Mouse (Mus musculus): ENCODE results near the gene Hoxa10. TPM values are rescaled to one million over a fixed set of nuclear protein-coding genes. Genes with fewer than 3 reads are reported as not detected.

Gene Hoxa10
- polyA plus RNA-seq, 2 experiments, result 111 to 117 TPM

DNA sequence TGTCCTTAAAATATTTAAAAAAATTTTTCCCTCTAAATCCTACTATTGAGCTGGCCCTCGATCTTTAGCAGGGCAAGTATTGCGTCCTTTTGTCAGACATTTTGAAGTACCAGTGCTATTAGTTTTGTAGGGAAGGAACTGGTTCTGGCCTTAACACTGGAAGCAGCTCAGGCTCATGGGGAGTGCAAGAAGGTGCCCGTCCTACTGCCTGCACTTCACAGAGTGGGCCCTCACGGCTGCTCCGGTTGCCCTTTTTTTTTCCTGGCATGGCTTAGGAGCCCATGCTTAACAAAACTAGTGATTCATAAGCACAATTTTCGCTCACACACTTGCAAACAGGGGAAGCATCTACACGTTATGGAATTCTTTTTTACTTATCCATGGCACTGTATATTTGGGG, 1.7 kb downstream of the Hoxa10 start:
- peaks cover 9% of the 10 kb centered on the region for H3K36me3 ChIP-seq (ENCODE audit: control insufficient read depth, insufficient read depth, low read length)
- no peak for TF ChIP-seq POLR2A (IDR thresholded peaks at IDR 0.05; ENCODE audit: borderline replicate concordance, extremely low read depth, insufficient read depth, insufficient read length)
- H3K4me3 ChIP-seq (replicated peaks; ENCODE audit: low read length), result peak overlapping the region; percentile 90
- peak overlapping the region; percentile 100 for H3K9ac ChIP-seq (ENCODE audit: low read depth, low read length, severe bottlenecking)
- WGBS, result 4% methylated on average over 7 of the region's 7 CpGs
- H3K27me3 ChIP-seq (ENCODE audit: control insufficient read depth, insufficient read depth, low read length), result no peaks in the 10 kb centered on the region
- DNase-seq (ENCODE audit: low spot score) (no peak), ATAC-seq (ENCODE audit: low FRiP score, low read depth) (no peak)
- H3K4me2 ChIP-seq (replicated peaks; ENCODE audit: low read depth, low read length, severe bottlenecking), result peak overlapping the region; percentile 96
- peak overlapping the region; percentile 99 for H3K27ac ChIP-seq (replicated peaks; ENCODE audit: low read depth, low read length)
- peaks cover 39% of the 10 kb centered on the region for H3K4me1 ChIP-seq (ENCODE audit: control insufficient read depth, insufficient read depth, low read length)
- H3K9me3 ChIP-seq (ENCODE audit: control insufficient read depth, low read length), result no peaks in the 10 kb centered on the region

DNA sequence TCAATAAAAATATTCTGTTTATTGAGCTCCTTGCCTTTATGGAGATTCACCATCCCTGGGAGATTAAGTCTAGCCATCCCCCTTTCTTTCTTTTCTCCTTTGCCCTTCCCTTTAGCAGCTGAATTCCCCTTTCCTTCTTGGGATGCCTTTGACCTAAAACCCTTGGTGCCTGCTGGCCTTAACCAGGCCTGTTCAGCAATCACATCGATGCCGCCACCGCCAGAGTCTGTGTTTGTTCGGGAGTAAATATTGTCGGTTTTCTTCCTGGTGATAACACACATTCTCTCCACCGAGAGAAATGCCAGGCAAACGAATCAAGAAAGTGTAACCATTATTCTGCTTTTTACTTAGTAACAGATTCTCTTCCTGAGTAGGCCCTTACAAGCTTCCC, 2.5 kb downstream of the Hoxa10 start:
- peak overlapping the region; percentile 99 for H3K27ac ChIP-seq (replicated peaks; ENCODE audit: low read depth, low read length)
- peaks cover 31% of the 10 kb centered on the region for H3K4me1 ChIP-seq (ENCODE audit: control insufficient read depth, insufficient read depth, low read length)
- no peaks in the 10 kb centered on the region for H3K27me3 ChIP-seq (ENCODE audit: control insufficient read depth, insufficient read depth, low read length)
- H3K9me3 ChIP-seq (ENCODE audit: control insufficient read depth, low read length), result no peaks in the 10 kb centered on the region
- ATAC-seq (ENCODE audit: low FRiP score, low read depth) (no peak), DNase-seq (ENCODE audit: low spot score) (no peak)
- TF ChIP-seq POLR2A (IDR thresholded peaks at IDR 0.05; ENCODE audit: borderline replicate concordance, extremely low read depth, insufficient read depth, insufficient read length), result no peak
- H3K9ac ChIP-seq (ENCODE audit: low read depth, low read length, severe bottlenecking), result peak overlapping the region; percentile 100
- peak overlapping the region; percentile 96 for H3K4me2 ChIP-seq (replicated peaks; ENCODE audit: low read depth, low read length, severe bottlenecking)
- 7% methylated on average over 7 of the region's 7 CpGs for WGBS
- H3K36me3 ChIP-seq (ENCODE audit: control insufficient read depth, insufficient read depth, low read length), result peaks cover 17% of the 10 kb centered on the region
- peak overlapping the region; percentile 90 for H3K4me3 ChIP-seq (replicated peaks; ENCODE audit: low read length)

DNA sequence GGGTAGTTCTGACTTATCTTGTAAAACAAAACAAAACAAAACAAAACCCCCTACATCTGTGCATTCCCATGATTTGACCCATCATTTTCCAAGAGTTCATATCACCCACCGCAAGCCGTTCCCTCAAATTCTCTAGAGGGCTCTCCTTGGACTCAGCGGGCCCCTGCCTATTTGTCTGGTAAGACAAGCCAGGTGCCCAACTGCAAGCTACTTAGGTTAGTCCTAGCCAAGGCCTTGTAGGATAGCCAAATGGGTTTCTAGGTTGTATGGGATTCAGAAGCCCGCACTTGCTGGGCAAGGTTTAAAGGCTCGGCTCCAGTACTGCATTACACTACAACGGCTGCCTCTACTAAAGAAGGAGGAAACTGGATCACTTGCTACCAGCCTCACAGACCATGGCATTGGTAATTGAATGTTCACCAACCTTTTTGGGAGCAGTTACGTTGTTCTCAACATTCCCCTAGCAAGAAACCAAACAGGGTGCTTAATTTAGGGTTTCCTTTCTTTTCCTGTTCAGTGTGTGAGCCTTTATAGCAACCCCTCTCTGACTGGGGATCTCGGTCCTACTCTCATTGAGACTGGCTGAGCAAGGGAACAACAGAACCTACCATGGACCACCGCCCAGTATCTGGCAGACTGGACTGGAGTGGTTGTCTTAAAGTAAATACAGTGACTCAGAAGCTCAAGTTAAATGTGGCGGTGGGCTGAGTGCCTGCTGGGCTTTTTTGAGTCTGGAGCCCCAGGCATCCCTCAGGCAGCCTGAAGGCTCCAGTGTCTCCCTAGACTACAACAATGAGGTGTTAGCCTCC, 3.1 kb downstream of the Hoxa10 start:
- H3K4me2 ChIP-seq (replicated peaks; ENCODE audit: low read depth, low read length, severe bottlenecking), result peak overlapping the region; percentile 96
- DNase-seq (ENCODE audit: low spot score) (no peak), ATAC-seq (ENCODE audit: low FRiP score, low read depth) (no peak)
- peak overlapping the region; percentile 100 for H3K9ac ChIP-seq (ENCODE audit: low read depth, low read length, severe bottlenecking)
- peak overlapping the region; percentile 99 for H3K27ac ChIP-seq (replicated peaks; ENCODE audit: low read depth, low read length)
- H3K4me1 ChIP-seq (ENCODE audit: control insufficient read depth, insufficient read depth, low read length), result peaks cover 25% of the 10 kb centered on the region
- no peak for TF ChIP-seq POLR2A (IDR thresholded peaks at IDR 0.05; ENCODE audit: borderline replicate concordance, extremely low read depth, insufficient read depth, insufficient read length)
- peaks cover 20% of the 10 kb centered on the region for H3K36me3 ChIP-seq (ENCODE audit: control insufficient read depth, insufficient read depth, low read length)
- 8% methylated on average over 10 of the region's 10 CpGs for WGBS
- peak overlapping the region; percentile 90 for H3K4me3 ChIP-seq (replicated peaks; ENCODE audit: low read length)
- H3K27me3 ChIP-seq (ENCODE audit: control insufficient read depth, insufficient read depth, low read length), result no peaks in the 10 kb centered on the region
- H3K9me3 ChIP-seq (ENCODE audit: control insufficient read depth, low read length), result no peaks in the 10 kb centered on the region

DNA sequence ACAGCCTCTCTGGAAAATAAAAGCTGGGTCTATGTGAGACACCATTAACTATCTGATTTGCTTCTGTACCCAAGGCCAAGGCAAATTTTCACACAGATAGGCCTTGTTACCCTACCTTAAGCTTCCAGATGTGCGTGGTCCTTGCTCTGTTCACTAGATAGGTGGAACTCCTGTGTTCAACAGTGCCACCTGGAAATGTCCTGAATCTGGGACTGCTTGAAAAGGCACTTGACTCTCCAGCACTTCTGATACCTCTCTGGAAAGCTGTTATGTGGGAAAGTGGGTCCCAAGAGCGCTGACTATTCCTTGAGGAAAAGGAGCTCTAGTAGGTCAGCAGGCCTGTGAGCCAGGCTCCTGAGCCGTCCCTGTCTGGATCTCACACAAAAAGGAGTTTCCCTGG, 3.8 kb downstream of the Hoxa10 start:
- peak overlapping the region; percentile 90 for H3K4me3 ChIP-seq (replicated peaks; ENCODE audit: low read length)
- peak overlapping the region; percentile 100 for H3K9ac ChIP-seq (ENCODE audit: low read depth, low read length, severe bottlenecking)
- H3K27ac ChIP-seq (replicated peaks; ENCODE audit: low read depth, low read length), result peak overlapping the region; percentile 99
- ATAC-seq (ENCODE audit: low FRiP score, low read depth), result no peak
- no peak for DNase-seq (ENCODE audit: low spot score)
- H3K36me3 ChIP-seq (ENCODE audit: control insufficient read depth, insufficient read depth, low read length), result peaks cover 28% of the 10 kb centered on the region
- H3K9me3 ChIP-seq (ENCODE audit: control insufficient read depth, low read length), result no peaks in the 10 kb centered on the region
- peak overlapping the region; percentile 96 for H3K4me2 ChIP-seq (replicated peaks; ENCODE audit: low read depth, low read length, severe bottlenecking)
- WGBS, result 16% methylated on average over 3 of the region's 3 CpGs
- H3K27me3 ChIP-seq (ENCODE audit: control insufficient read depth, insufficient read depth, low read length), result no peaks in the 10 kb centered on the region
- no peak for TF ChIP-seq POLR2A (IDR thresholded peaks at IDR 0.05; ENCODE audit: borderline replicate concordance, extremely low read depth, insufficient read depth, insufficient read length)
- peaks cover 23% of the 10 kb centered on the region for H3K4me1 ChIP-seq (ENCODE audit: control insufficient read depth, insufficient read depth, low read length)

DNA sequence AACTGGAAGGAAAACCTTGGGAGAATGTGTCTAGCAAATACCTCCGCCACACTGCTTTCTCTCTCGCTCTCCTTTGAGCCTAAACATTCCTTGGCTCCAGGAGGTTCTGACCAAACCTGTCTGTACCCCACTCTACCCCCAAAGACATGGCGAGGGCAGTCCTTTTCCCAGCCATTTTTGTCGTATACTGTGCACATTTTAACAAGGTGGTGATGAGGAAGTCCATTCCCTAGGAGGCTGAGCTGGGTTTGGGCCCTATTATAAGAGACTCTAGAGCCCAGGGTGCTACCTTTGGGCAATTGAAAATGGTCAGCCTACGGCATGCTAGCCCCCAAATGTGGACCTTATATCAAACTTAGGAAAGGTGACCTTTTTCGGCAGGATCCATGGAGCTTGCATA, 4.8 kb downstream of the Hoxa10 start:
- no peaks in the 10 kb centered on the region for H3K27me3 ChIP-seq (ENCODE audit: control insufficient read depth, insufficient read depth, low read length)
- H3K9me3 ChIP-seq (ENCODE audit: control insufficient read depth, low read length), result no peaks in the 10 kb centered on the region
- no peak for ATAC-seq (ENCODE audit: low FRiP score, low read depth)
- H3K36me3 ChIP-seq (ENCODE audit: control insufficient read depth, insufficient read depth, low read length), result peaks cover 35% of the 10 kb centered on the region
- peaks cover 20% of the 10 kb centered on the region for H3K4me1 ChIP-seq (ENCODE audit: control insufficient read depth, insufficient read depth, low read length)
- H3K9ac ChIP-seq (ENCODE audit: low read depth, low read length, severe bottlenecking), result peak overlapping the region; percentile 100
- TF ChIP-seq POLR2A (IDR thresholded peaks at IDR 0.05; ENCODE audit: borderline replicate concordance, extremely low read depth, insufficient read depth, insufficient read length), result no peak
- H3K4me2 ChIP-seq (replicated peaks; ENCODE audit: low read depth, low read length, severe bottlenecking), result peak overlapping the region; percentile 96
- no peak for DNase-seq (ENCODE audit: low spot score)
- H3K4me3 ChIP-seq (replicated peaks; ENCODE audit: low read length), result peak overlapping the region; percentile 90
- peak overlapping the region; percentile 99 for H3K27ac ChIP-seq (replicated peaks; ENCODE audit: low read depth, low read length)
- 21% methylated on average over 6 of the region's 6 CpGs for WGBS

Measured in limb, embryonic 14.5 days (tissue).